Mouse (Mus musculus) CD4-positive, CD25-positive, alpha-beta regulatory T cell, adult 2 months (primary cell): ENCODE measurements at regions not wholly inside any gene's neighbourhood (a gene's known extent, or its start where the extent isn't known, plus 50 kb on each side); places are given as distances from the start of the nearest gene placed in this dataset.

Experiments
- DNase-seq: peaks from one replicate; pipeline ENCODE4 v3.0.0-alpha.2; 2012; ENCODE audit warnings: low read depth, low spot score

DNA sequence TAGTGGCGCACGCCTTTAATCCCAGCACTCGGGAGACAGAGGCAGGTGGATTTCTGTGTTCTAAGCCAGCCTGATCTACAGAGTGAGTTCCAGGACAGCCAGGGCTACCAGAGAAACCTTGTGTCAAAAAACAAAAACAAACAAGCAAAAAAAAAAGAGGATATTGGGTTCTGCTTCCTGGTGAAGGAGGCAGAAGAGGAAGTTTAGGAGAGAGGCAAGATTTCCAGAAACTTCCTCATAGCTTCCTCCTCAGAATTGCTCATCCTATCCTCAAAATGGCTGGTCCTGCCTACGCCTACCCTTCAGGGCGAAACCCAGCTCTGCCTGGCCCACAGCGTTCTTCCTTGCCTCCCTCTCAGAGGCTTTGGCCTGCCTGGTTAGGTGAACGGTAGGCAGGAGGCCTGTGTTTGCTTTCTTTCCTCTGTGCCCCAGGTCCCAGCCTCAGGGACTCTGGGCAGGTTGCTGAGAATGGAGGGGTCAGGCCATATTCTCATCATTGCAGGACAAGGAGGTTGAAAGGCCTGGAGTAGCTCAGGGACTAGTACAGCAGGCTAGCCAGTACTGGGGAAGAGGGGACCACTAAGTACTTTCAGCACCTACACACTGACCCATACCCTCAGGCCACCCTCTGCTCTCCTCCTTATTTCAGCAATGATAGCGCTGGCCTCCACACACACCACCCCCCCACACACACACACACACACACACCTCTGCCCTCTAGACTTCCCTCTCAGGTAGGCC is 79.6 kb downstream of the Zfp36l2 start:
- no peak for DNase-seq

- no peak for DNase-seq
These were observed 80.2 kb downstream of the Zfp36l2 start for GRCm38 (mm10) chr17:84107497-84107896.

- DNase-seq: no peak
These were observed 83.5 kb downstream of the Zfp36l2 start for GRCm38 (mm10) chr17:84104242-84104641.

- no peak for DNase-seq
These were observed 84.4 kb downstream of the Zfp36l2 start for GRCm38 (mm10) chr17:84103344-84103743.

DNA sequence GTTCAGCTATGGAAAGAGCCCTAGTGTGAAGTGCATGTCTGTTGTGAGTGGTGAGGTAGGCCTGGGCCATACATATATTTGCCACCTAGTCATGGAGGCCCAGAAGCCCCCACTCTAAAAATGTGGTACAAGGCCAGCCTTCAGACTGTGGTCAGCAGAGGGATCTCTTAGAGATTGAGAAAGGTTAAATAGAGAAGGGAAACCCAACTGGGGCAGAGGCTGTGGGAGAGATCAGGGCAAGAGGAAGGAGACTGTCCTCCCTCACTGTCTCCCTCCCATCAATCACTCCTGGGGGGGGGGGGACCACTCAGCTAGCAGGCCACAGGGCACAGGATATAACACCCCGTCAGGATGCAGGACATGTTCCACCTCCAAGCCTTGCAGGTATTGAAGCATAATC is 86.1 kb downstream of the Zfp36l2 start:
- no peak for DNase-seq

GRCm38 (mm10) chr17:84100523-84100922 is 87.2 kb downstream of the Zfp36l2 start:
- DNase-seq: no peak

DNA sequence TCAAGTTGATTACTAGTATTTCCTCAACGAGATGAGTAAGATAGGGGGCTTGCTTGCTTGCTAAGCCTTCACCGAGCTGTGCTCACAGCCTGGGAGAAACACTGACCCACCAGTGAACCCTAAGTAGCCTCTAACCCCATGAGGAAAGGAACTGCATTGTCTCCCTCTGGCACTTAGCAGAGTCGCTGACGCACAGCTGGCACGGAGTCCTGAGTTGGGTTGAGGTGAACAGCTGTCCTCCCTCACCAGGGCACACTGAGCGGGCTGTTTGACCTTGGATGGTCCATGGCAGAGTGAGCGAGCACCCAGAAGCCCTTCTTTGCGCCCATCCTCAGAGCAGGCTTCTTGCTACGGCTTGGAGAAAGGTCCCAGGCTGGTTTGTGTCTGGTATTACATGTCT is 88.0 kb downstream of the Zfp36l2 start:
- no peak for DNase-seq

- no peak for DNase-seq
These were observed 89.8 kb downstream of the Zfp36l2 start for GRCm38 (mm10) chr17:84097871-84098430.

DNA sequence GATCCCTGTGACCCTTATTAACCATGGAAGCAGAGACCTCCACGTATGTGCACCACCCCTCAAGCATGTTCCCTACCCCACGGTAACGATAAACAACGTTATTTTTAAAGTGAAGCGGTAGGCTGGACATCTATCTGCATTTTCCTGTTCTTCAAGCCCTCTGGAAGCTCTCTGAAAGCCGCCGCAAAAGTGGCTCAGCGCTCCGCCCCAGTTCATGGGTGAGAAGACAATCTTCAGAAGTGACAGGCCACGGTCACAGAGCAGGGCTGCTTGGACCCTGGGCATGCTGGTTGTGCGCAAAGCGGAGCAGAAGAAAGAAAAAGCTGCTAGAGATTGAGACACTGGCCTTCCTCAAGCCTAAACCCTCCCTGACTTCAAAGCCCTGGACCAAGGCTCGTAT is 90.5 kb downstream of the Zfp36l2 start:
- no peak for DNase-seq

GRCm38 (mm10) chr17:84096345-84097260 is 91.1 kb downstream of the Zfp36l2 start:
- no peak for DNase-seq

- DNase-seq: no peak
These were observed 91.9 kb downstream of the Zfp36l2 start for GRCm38 (mm10) chr17:84095829-84096228.

GRCm38 (mm10) chr17:84095089-84095488 is 92.7 kb downstream of the Zfp36l2 start:
- no peak for DNase-seq

DNA sequence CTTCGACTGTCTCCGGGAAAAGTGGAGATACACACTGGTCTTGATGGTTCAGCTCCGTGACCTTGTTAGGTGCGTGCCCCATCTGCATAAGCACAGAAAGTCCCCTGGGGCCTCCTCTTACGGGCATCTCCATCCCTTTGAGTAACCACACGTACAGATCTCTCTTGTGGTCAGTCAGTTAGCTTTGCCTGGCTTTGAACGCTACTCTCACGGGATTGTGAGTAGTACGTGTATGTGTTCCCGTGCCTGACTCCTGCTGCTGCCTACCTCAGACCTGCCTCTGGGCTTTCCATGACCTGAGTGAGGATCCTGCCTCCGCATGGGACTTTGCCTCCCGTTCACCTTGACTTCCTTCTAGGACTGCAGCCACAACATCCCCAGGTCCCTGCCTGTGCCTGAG is 101.4 kb downstream of the Zfp36l2 start:
- DNase-seq: no peak

GRCm38 (mm10) chr17:84085721-84086120 is 102.0 kb downstream of the Zfp36l2 start:
- no peak for DNase-seq

GRCm38 (mm10) chr17:84085232-84085631 is 102.5 kb downstream of the Zfp36l2 start:
- no peak for DNase-seq

DNA sequence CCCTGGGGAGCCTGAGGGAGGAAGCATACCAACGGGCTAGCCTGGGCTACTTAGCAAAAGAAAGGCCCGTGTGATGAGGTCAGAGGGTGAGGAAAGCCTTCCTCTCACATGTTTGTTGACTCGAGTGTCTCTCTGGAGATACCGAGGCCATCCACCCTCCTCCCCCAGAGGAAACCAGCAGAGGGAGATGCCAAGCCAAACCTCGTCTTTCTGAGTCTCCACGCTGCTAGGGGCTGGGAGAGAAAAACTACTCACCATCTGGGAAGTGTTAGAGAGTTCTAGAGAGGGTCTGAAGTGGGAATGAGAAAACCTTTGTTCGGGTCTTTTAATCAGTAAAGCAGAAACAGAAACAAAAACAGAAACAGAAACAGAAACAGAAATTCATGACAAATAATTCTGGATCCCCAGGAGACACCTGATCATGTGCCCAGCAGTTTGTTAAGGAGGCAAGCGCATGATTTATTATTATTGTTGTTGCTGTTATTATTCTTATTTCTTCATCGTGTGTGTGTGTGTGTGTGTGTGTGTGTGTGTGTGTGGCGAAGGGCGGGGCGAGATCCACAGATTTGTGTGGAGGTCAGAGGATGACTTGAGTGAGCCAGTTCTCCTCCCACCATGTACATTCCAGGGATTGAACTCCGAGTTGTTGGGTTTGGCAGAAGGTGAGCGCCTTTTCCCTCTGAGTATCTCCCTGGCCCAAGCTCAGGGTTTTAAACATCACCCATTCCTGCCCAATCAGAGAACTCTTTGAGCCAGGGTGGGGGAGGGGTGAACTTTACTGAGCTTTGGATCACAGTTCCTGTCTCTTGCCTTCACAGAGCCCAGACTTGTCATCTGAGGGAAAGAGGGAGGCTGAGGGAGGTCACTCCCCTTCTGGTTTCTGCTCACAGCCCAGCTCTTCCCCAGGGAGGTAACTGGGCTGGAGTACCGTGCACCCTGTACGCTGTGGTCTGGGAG is 104.2 kb downstream of the Zfp36l2 start:
- peak; percentile 19 for DNase-seq

- no peak for DNase-seq
These were observed 105.2 kb downstream of the Zfp36l2 start for GRCm38 (mm10) chr17:84082571-84082970.

DNA sequence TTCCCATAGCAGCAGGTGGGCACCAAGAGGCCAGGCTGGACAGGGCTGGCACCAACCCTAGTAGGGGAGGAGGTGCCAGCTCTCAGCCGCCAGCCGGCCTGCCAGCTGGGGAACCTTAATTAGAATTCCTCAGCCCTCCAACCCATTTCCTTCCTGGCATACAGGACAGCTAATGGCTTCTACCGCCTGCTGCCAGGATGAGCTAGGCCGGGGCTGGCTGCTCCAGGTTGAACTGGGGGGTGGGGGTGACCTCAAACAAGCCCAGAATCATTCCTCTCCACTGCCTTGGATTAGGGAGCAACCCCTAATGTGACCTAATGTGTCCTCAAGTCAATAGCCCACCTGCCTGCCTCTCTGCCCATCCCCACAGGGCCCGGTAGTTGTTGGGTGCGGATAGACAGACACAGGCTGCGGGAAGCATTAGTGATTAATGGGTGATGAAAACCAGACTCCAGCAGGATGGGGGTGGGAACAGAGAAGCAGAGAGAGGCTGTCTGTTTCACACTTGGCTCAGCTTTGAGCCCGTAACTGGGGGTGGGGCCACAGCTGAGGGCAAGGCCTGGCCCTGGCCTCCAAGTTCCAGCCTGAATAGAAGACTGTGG is 105.9 kb downstream of the Zfp36l2 start:
- DNase-seq: no peak

DNA sequence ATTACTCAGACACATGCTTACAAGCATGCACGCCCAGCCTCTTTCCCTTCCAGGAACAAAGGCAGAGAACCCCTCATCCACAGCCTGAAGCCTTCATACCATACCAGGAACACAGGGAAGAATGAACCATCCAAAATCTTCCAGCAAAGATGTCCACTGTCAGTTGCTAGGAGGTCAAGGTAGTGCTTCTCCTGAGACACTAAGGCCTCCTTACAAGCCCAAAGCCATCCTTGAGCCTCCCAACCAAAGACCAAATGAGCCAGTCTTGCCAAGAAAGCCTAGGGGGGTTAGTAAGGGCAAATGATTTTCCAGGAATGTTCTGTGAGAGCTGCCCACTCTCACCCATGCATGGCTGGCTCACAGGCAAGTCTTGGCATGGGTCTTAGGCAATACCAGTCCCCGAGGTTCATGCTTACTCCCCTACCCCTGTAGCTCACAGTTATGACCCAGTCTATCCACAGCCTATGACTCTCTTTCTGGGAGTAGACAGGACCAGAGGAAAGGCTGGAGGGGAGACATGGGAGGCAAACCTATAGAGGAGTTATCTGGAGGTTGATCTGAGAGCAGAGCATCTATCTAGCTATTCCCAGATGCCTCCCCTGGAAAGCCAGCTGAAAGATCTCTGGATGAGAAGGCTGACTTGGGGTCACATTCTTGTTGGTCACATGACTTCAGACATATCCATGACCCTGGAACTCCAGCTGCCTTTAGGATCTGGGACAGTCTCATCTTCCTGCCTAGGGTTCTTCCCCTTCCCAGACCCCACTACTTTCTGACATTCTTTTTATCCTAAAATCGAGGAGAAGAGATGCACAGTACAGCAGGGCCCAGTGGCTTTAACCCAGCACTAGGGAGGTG is 112.4 kb downstream of the Zfp36l2 start:
- no peak for DNase-seq
